Mouse (Mus musculus) MN1 (cell line): ENCODE data around the gene Ropn1.
"Not testable (repeated sequence)": the region's sequence is repeated elsewhere in the genome, so short reads cannot be mapped to it uniquely, and the experiment has no call there.

Experiments used
- DNase-seq: peaks from one replicate; pipeline ENCODE4 v3.0.0-alpha.2; 2016; ENCODE audit warnings: low spot score

Gene Ropn1

DNA sequence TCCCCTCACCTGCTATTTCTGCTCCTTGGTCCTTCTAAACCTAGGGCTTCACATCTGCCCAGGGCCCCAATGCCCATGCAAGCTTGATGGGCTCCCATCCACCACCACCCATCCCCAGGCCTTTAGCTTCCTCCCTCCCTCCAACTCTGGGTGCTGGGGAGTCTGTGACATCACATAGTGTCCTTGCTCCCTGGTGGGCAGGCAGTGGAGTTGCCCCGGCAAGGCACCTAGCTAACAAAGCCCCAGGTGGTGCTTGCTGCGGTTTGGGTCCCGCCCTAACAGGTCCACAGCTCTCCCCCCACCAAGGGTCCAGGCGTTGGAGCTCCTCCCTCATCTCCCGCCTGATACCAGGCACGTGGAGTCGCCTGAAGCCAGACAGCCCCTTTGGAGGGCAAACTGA, at the start of gene Ropn1:
TSS of gene Ropn1 (plus strand) at position 301 of the 400 bp plus-strand sequence.
- no peak for DNase-seq

DNA sequence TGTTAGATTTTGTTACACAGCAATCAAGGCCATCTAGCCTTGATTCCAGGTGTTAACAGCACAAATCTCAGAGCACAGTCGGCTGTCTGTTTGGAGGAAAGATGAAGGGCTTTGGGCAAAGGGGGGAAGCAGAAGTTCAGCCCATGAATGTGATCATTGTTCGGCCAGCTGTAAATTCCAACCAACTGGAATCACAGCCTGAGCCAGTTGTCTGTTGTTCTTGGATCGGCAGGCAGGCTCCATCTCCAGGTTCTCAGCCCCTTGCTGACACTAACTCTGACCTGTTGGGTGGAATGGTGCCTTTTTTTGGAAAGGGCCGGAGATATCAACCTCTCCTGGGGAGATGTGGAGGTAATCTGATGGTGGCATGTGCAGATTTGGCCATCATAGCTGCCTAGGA, 47.8 kb upstream of the Ropn1 start:
- DNase-seq = no peak

DNA sequence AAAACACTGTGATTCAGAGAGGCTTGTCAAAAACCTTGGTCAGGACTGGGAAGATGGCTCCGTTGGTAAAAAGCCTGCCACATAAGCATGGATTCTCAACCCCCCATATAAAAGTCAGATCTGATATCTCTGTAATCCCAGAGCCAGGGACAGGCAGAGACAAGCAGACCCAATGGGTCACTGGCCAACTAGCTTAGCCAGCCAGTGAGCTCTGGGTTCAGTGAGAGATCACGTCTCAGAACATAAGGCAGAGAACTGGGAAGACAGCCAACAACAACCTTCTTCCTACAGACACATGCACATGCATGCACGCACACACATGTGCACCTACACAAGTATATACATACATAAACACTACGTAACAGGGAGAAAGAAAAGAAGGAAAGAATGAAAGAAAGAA, 46.6 kb upstream of the Ropn1 start:
- no peak for DNase-seq

- no peak for DNase-seq
Measured at GRCm38 (mm10) chr16:34603854-34604253, 45.9 kb upstream of the Ropn1 start.

DNA sequence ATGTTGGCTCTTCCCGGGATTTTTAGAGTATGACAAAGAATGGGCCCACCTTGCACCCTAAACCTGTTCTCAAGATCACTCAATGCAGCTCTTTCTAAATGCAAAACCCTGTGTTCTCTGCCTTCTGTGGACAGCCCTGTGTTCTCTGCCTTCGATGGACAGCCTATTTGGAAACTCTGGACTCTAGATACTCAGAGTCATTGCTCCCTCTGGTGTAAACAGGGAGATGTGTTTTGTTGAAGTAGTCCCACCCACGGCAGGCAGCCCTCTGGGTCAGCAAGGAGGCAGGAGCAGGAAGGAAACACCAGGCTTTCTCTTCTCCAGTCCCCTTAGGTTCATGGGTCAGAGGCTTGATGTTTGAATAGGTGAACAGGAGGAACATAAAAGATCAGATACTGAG, 44.0 kb upstream of the Ropn1 start:
- DNase-seq = peak; percentile 55

DNA sequence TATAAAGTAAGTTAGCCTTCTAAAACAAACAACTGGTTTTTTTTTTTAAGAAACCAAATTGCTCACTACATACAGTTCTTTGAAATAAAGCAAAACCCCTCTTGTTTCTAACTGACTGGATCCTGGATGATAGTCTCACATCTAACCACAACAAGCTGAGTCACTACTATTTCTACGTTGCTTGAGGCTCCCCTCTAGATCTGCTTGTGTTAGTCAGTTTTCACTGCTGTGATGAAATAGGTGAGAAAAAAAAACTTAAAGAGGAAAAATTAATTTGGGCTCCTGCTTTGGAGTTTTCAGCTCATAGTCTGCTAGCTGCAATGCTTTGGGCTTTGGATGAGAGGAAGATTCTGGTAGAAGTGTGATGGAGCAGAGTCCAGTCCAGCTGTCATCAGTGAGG, 39.6 kb upstream of the Ropn1 start:
- no peak for DNase-seq

DNA sequence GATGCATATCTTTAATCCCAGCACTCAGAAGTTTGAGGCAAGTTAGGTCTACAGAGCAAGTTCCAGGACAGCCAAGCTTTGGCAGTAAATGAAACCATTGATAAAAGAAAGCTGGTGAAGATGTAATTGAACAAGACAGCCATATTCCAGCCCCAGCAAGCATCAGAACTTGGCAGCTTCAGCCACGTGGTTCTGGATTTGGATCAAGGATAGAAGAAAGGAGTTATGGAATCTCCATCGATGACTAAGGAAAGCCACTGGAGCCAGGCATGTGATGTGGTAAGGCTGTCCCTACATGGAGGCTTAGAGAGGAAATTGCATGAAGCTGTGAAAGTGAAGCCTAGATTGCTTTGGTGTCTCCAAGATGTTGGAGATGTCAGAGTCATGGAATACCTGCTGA, 35.7 kb upstream of the Ropn1 start:
- DNase-seq = no peak

DNA sequence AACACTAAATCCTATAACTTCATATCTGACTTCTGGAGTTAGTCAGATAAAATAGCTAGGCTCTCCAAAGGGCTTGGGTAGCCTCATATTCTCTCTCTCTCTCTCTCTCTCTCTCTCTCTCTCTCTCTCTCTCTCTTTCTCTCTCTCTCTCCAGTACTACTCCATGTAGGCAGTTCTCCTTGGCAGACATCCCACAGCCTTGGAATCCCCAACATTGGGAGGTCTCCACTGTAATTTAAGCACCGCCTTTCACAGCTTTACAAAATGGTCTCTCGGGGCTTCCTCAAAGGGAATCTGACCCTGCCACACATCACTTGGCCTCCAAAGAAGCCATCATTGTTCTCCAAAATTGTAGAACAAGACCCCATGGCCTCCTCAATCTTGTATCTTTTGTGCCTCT, 22.1 kb upstream of the Ropn1 start:
- DNase-seq = no peak

- no peak for DNase-seq
Measured at GRCm38 (mm10) chr16:34628397-34628796, 21.3 kb upstream of the Ropn1 start.

- DNase-seq = no peak
Measured at GRCm38 (mm10) chr16:34635557-34635956, 14.2 kb upstream of the Ropn1 start.

GRCm38 (mm10) chr16:34643511-34644259, 6.0 kb upstream of the Ropn1 start:
- DNase-seq = peak; percentile 11

DNA sequence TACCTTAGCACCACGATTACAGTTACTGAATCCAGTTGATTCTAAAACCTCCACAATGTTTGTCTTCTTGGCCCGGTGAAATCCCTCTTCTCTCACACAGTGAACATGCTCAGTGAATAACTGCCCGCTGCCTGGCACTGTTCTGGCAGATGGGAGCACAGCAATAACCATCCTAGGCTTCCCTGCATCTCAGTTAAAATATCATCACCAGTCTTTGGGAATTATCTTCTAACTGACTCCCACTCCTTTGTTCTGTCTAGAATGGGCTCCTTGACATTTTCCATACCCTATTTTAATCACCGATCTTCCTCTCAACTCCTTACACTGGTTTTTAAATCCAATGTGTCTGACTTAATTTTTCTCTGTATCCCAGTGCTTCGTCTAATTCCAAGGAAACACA, 3.3 kb downstream of the Ropn1 start:
- DNase-seq = no peak

GRCm38 (mm10) chr16:34657566-34657965, 7.8 kb downstream of the Ropn1 start:
- not testable (repeated sequence) for DNase-seq

DNA sequence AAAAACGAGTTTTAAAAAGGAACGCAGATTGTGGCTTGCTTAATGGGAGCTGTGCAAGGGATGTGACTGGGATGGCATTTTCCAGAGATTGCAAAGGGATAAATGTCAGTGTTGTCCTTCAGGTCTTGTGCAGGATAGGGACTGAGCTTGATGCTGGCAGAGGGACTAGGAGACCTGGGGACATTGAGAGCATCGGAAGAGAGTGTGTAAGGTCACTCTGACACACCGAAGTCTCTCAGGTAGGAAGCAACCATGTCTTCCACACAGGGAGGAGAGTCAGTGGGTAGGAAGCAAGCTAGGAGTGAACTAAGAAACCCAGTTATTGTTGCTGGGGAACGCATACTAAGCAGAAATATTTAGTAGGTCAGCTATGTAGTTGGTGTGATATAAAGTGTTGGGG, 8.3 kb downstream of the Ropn1 start:
- DNase-seq = no peak

DNA sequence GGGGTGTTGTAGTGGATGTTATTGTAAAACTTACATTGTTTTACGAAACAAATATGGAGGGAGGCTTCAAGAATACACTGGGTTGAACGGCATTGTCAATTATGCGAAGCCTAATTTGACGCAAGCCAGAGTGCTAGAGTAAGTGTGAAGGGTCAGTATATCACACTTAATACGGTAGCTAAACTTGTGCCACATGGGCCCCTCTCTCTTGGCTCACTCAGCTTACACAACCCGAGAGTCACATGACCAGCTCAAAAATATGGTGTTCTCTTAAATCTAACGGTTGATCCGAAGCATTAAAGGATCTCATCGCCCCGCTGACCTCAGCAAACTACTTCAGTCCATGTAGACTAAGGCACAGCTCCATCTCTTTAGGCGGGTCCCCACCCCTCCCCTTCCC, 8.7 kb downstream of the Ropn1 start:
- DNase-seq = peak; percentile 21

DNA sequence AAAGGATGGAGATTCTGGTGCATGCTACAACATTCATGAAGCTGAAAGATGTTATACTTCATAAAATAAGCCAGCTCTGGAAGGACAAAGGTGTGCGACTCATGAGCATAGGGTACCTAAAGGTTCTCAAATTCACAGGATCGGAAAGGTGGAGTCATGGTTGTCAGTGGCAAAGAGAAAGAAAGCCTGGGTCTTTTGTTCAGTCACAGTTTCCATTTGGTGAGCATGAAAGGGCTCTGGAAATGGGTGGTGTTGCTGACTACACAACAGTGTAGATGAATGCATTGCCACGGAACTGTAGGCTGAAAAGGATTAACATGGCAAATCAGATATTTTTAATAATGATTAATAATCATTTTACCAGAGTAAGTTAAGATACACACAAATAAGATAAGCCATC, 14.8 kb downstream of the Ropn1 start:
- no peak for DNase-seq

DNA sequence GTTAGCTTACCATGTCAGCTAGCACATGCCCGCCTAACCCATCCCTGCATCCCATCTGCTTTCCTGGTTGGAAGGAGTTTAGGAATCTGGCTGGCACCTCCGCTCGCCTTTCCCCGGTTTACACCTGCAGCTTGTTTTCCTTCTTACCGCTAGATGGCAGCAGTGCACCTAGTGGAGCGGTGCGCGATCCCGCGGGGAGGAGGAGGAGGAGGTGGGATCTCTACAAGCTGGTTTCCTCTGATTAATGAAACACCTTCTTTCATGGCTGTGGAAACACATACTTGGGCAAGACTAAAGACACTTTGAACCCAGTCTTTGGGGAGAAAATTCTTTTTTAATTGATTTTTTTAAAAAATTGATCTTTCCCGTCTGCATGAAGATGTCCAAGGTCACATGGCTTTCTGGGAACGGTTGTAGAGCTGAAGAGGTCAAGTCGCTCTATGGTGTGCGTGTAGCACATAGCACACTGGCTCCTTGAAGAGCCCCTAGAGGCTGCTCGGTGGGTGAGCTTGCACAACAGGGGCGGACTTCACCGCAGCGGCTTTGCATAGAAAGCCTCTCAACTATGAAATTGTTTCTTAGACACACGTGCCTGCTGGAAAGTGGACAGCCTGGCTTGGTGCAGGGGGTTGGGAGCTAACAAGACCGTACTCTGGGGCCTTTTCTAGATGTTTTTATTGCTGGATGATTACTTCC, 17.5 kb downstream of the Ropn1 start:
- DNase-seq = peak; percentile 62

DNA sequence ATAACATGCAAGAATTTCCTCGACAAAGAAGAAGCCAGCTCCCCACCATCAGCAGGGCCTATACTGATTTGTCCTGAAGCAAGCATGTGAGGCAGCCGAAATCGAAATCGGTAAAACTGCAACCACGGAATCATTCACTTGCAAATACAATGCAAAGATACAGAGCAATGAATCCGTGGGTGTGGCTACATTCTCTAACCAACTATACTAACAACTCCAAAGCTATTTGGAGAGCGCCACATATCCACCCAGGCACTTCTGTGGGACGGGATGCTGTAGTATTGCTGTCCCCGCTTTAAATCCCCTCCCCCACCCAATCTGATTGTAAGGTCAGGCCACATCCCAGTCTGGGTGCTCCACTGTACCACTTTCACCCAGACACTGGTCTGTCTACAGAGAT, 18.6 kb downstream of the Ropn1 start:
- no peak for DNase-seq

DNA sequence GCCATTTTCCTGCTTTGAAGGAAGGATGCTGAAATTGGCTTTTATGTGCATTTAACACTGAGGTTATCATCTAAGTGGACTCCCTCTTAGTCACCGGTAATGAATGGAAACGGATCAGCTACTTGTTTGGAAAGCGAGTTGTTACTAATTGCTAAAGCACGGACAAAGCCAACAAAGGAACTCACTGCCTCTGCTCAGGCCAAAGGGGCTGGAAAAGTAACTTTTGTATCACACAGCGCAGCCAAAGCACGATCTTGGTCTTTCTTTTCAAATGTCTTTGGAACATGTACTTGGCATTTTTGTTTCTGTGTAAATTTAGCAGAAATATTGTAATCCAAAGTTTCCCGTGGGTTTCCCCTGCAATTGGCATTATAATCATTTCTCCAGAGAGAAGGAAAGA, 22.2 kb downstream of the Ropn1 start:
- no peak for DNase-seq

DNA sequence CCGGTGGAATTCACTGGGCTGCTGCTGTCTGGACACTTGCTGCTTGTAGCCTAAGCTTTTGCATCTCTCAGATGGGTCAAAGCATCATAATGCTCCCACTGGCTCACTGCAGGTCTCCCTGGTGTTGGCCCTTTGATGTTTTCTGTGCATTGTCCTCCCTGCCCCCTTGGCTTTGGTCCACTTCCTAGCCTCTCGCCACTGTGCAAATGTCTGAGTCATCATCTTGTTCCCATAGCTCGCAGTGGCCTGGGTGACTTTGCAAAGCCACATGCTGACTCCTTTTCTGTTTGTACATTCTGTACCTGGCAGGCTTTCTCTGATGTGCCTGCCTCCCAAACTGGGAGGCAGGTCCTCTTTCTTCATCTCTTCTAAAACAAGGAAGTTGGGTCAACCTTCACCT, 23.1 kb downstream of the Ropn1 start:
- DNase-seq = peak; percentile 29

DNA sequence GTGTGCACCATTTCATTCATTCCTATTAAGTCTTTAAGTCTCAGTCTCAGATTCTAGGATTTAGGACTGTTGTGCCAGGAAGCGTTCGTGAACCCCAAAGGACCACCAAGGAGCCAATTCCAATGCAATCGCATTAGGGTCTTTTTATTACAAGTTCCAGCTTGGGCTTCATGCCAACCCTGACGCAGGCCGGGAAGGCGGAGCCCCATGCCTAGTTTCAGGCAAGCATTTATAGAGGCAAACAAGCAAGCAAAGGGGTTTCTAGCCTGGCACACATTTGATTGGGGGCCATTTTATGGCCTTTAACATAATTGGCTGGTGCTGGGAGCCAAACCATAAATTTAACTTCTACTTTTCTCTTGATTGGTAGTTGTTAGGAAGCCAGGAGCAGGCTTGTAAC, 24.6 kb downstream of the Ropn1 start:
- DNase-seq = no peak

- DNase-seq = no peak
Measured at GRCm38 (mm10) chr16:34681823-34682222, 32.1 kb downstream of the Ropn1 start.

GRCm38 (mm10) chr16:34689879-34690278, 40.2 kb downstream of the Ropn1 start:
- DNase-seq = no peak
